Mouse (Mus musculus): Measurements from ENCODE around the gene BC049352. TPM values are rescaled to one million over a fixed set of nuclear protein-coding genes. Genes with fewer than 3 reads are reported as not detected.

BC049352 gene
- total and polyA plus RNA-seq, 3 experiments, result 0.23 TPM; not detected in 2

GRCm38 (mm10) chr9:45205143-45205542 is 23.3 kb downstream of the BC049352 start:
- H3K27ac ChIP-seq, result no peak overlapping the region
- no peaks in the 10 kb centered on the region for H3K27me3 ChIP-seq (ENCODE audit: control insufficient read depth, insufficient read depth, low read length)
- no peak overlapping the region for H3K9ac ChIP-seq (ENCODE audit: low read depth, low read length)
- 76% methylated on average over 5 of the region's 5 CpGs for WGBS
- no peak overlapping the region for H3K4me3 ChIP-seq
- H3K4me1 ChIP-seq (ENCODE audit: control insufficient read depth, insufficient read depth, low read length), result no peaks in the 10 kb centered on the region
- no peak for TF ChIP-seq EP300 (IDR thresholded peaks at IDR 0.05; ENCODE audit: insufficient read depth, low read depth, low read length)
- TF ChIP-seq CTCF (IDR thresholded peaks at IDR 0.05), result no peak
- TF ChIP-seq POLR2A (IDR thresholded peaks at IDR 0.05; ENCODE audit: insufficient read depth, low read depth, low read length), result no peak
- no peaks in the 10 kb centered on the region for H3K79me2 ChIP-seq (replicated peaks; ENCODE audit: control insufficient read depth, insufficient read depth, low read length)
- no peak for DNase-seq
- intact Hi-C loops (cut with DNase I), result no loop called here
- H3K36me3 ChIP-seq (ENCODE audit: control insufficient read depth, insufficient read depth, low read length), result no peaks in the 10 kb centered on the region

GRCm38 (mm10) chr9:45206121-45206520 is 24.3 kb downstream of the BC049352 start:
- Histone ChIP-seq H3K4me1 (ENCODE audit: control insufficient read depth, insufficient read depth, low read length) (no peaks in the 10 kb centered on the region), H3K27ac (no peak overlapping the region), H3K9ac (ENCODE audit: low read depth, low read length) (no peak overlapping the region), H3K79me2 (replicated peaks; ENCODE audit: control insufficient read depth, insufficient read depth, low read length) (no peaks in the 10 kb centered on the region), H3K27me3 (ENCODE audit: control insufficient read depth, insufficient read depth, low read length) (no peaks in the 10 kb centered on the region), H3K36me3 (ENCODE audit: control insufficient read depth, insufficient read depth, low read length) (no peaks in the 10 kb centered on the region), H3K4me3 (no peak overlapping the region)
- TF ChIP-seq POLR2A (IDR thresholded peaks at IDR 0.05; ENCODE audit: insufficient read depth, low read depth, low read length), result no peak
- no peak for TF ChIP-seq CTCF (IDR thresholded peaks at IDR 0.05)
- TF ChIP-seq EP300 (IDR thresholded peaks at IDR 0.05; ENCODE audit: insufficient read depth, low read depth, low read length), result no peak
- intact Hi-C loops (cut with DNase I), result no loop called here
- no peak for DNase-seq
- 61% methylated on average over 4 of the region's 4 CpGs for WGBS

GRCm38 (mm10) chr9:45207015-45207743 is 25.4 kb downstream of the BC049352 start:
- no peak for DNase-seq
- H3K36me3 ChIP-seq (ENCODE audit: control insufficient read depth, insufficient read depth, low read length), result no peaks in the 10 kb centered on the region
- intact Hi-C loops (cut with DNase I), result no loop called here
- TF ChIP-seq CTCF (IDR thresholded peaks at IDR 0.05), result no peak
- no peak for TF ChIP-seq POLR2A (IDR thresholded peaks at IDR 0.05; ENCODE audit: insufficient read depth, low read depth, low read length)
- no peak for TF ChIP-seq EP300 (IDR thresholded peaks at IDR 0.05; ENCODE audit: insufficient read depth, low read depth, low read length)
- no peaks in the 10 kb centered on the region for H3K79me2 ChIP-seq (replicated peaks; ENCODE audit: control insufficient read depth, insufficient read depth, low read length)
- no peak overlapping the region for H3K4me3 ChIP-seq
- H3K27ac ChIP-seq, result no peak overlapping the region
- no peaks in the 10 kb centered on the region for H3K27me3 ChIP-seq (ENCODE audit: control insufficient read depth, insufficient read depth, low read length)
- no peak overlapping the region for H3K9ac ChIP-seq (ENCODE audit: low read depth, low read length)
- WGBS, result 71% methylated on average over 7 of the region's 7 CpGs
- no peaks in the 10 kb centered on the region for H3K4me1 ChIP-seq (ENCODE audit: control insufficient read depth, insufficient read depth, low read length)

GRCm38 (mm10) chr9:45212001-45212400 is 30.2 kb downstream of the BC049352 start:
- TF ChIP-seq POLR2A (IDR thresholded peaks at IDR 0.05; ENCODE audit: insufficient read depth, low read depth, low read length), result no peak
- TF ChIP-seq EP300 (IDR thresholded peaks at IDR 0.05; ENCODE audit: insufficient read depth, low read depth, low read length), result no peak
- TF ChIP-seq CTCF (IDR thresholded peaks at IDR 0.05), result no peak
- no peak overlapping the region for H3K27ac ChIP-seq
- H3K36me3 ChIP-seq (ENCODE audit: control insufficient read depth, insufficient read depth, low read length), result no peaks in the 10 kb centered on the region
- no peak for DNase-seq
- intact Hi-C loops (cut with DNase I), result no loop called here
- H3K9ac ChIP-seq (ENCODE audit: low read depth, low read length), result no peak overlapping the region
- H3K4me3 ChIP-seq, result no peak overlapping the region
- H3K4me1 ChIP-seq (ENCODE audit: control insufficient read depth, insufficient read depth, low read length), result no peaks in the 10 kb centered on the region
- H3K79me2 ChIP-seq (replicated peaks; ENCODE audit: control insufficient read depth, insufficient read depth, low read length), result no peaks in the 10 kb centered on the region
- no peaks in the 10 kb centered on the region for H3K27me3 ChIP-seq (ENCODE audit: control insufficient read depth, insufficient read depth, low read length)
- WGBS, result 77% methylated on average over 6 of the region's 6 CpGs

GRCm38 (mm10) chr9:45215526-45216179 is 33.8 kb downstream of the BC049352 start:
- WGBS, result 58% methylated on average over 11 of the region's 11 CpGs
- Histone ChIP-seq H3K27ac (no peak overlapping the region), H3K27me3 (ENCODE audit: control insufficient read depth, insufficient read depth, low read length) (no peaks in the 10 kb centered on the region), H3K36me3 (ENCODE audit: control insufficient read depth, insufficient read depth, low read length) (no peaks in the 10 kb centered on the region), H3K4me1 (ENCODE audit: control insufficient read depth, insufficient read depth, low read length) (no peaks in the 10 kb centered on the region), H3K4me3 (no peak overlapping the region), H3K9ac (ENCODE audit: low read depth, low read length) (no peak overlapping the region), H3K79me2 (replicated peaks; ENCODE audit: control insufficient read depth, insufficient read depth, low read length) (no peaks in the 10 kb centered on the region)
- DNase-seq, result no peak
- TF ChIP-seq POLR2A (IDR thresholded peaks at IDR 0.05; ENCODE audit: insufficient read depth, low read depth, low read length) (no peak), EP300 (IDR thresholded peaks at IDR 0.05; ENCODE audit: insufficient read depth, low read depth, low read length) (no peak), CTCF (IDR thresholded peaks at IDR 0.05) (no peak)
- intact Hi-C loops (cut with DNase I), result no loop called here

- 70% methylated on average over 3 of the region's 3 CpGs for WGBS
- Histone ChIP-seq H3K9ac (ENCODE audit: low read depth, low read length) (no peak overlapping the region), H3K4me1 (ENCODE audit: control insufficient read depth, insufficient read depth, low read length) (no peaks in the 10 kb centered on the region), H3K79me2 (replicated peaks; ENCODE audit: control insufficient read depth, insufficient read depth, low read length) (no peaks in the 10 kb centered on the region), H3K27ac (no peak overlapping the region), H3K27me3 (ENCODE audit: control insufficient read depth, insufficient read depth, low read length) (no peaks in the 10 kb centered on the region), H3K4me3 (no peak overlapping the region), H3K36me3 (ENCODE audit: control insufficient read depth, insufficient read depth, low read length) (no peaks in the 10 kb centered on the region)
- intact Hi-C loops (cut with DNase I), result no loop called here
- TF ChIP-seq EP300 (IDR thresholded peaks at IDR 0.05; ENCODE audit: insufficient read depth, low read depth, low read length) (no peak), CTCF (IDR thresholded peaks at IDR 0.05) (no peak), POLR2A (IDR thresholded peaks at IDR 0.05; ENCODE audit: insufficient read depth, low read depth, low read length) (no peak)
- DNase-seq, result no peak
These were observed 37.8 kb downstream of the BC049352 start for GRCm38 (mm10) chr9:45219644-45220043.

Measured in heart, adult 2 months (tissue).